Mouse (Mus musculus) liver, embryonic 11.5 days (tissue): ENCODE data around the gene Wiz. TPM values are rescaled to one million over a fixed set of nuclear protein-coding genes. Genes with fewer than 3 reads are reported as not detected.

Experiments used
- ATAC-seq: fragments of 200-750 bp; cut with Nextera tagmentation; replicated peaks from 2 replicates; pipeline ENCODE4 v1.8.0; 2017; ENCODE audit warnings: moderate number of reproducible peaks, mild to moderate bottlenecking, moderate TSS enrichment, moderate library complexity; ENCODE audit not compliant: low FRiP score
- DNase-seq: peaks from one replicate; pipeline ENCODE4 v3.0.0-alpha.2; 2017; ENCODE audit warnings: low spot score
- H3K27ac ChIP-seq: fragments of 300-500 bp; sonication (generic); 2 replicates; pipeline ENCODE4 v1.5.1; 2014; ENCODE audit warnings: mild to moderate bottlenecking, low read depth, low read length, control low read depth
- H3K27me3 ChIP-seq: fragments of 300-500 bp; sonication (generic); replicated peaks from 2 replicates; pipeline ENCODE4 v1.6.1; 2014; ENCODE audit warnings: low read length, mixed read lengths; ENCODE audit not compliant: control insufficient read depth, insufficient read depth
- H3K36me3 ChIP-seq: fragments of 300-500 bp; sonication (generic); 2 replicates; pipeline ENCODE4 v1.6.1; 2014; ENCODE audit warnings: mild to moderate bottlenecking, low read length, moderate library complexity, mixed read lengths; ENCODE audit not compliant: control insufficient read depth, insufficient read depth
- H3K4me1 ChIP-seq: fragments of 300-500 bp; sonication (generic); replicated peaks from 2 replicates; pipeline ENCODE4 v1.6.1; 2014; ENCODE audit warnings: low read length, mixed read lengths; ENCODE audit not compliant: control insufficient read depth, insufficient read depth
- H3K4me2 ChIP-seq: fragments of 300-500 bp; sonication (generic); 2 replicates; pipeline ENCODE4 v1.6.1; 2014; ENCODE audit warnings: mild to moderate bottlenecking, control low read depth, moderate library complexity
- H3K4me3 ChIP-seq: fragments of 300-500 bp; sonication (generic); 2 replicates; pipeline ENCODE4 v1.5.1; 2014; ENCODE audit warnings: low read depth, low read length, control low read depth
- H3K9ac ChIP-seq: fragments of 300-500 bp; sonication (generic); 2 replicates; pipeline ENCODE4 v1.6.1; 2014; ENCODE audit warnings: low read depth, low read length, control low read depth
- H3K9me3 ChIP-seq: fragments of 300-500 bp; sonication (generic); 2 replicates; pipeline ENCODE4 v1.6.1; 2016; ENCODE audit warnings: low read length, inconsistent platforms, mixed read lengths; ENCODE audit not compliant: control insufficient read depth
- WGBS: fragments of 180-500 bp; shearing (Covaris S2); extraction: QIAGEN DNeasy Blood & Tissue Kit; methylation state at CpG from one replicate; pipeline ENCODE4 v1.1.7; 2014; 5-methylcytosine and 5-hydroxymethylcytosine counted together
- polyA plus RNA-seq: library from polyadenylated mRNA; unstranded; fragments of >200 nt; fragmentation: Nextera tagmentation; extraction: Ambion mirVana; gene quantifications from 2 replicates; pipeline ENCODE4 v1.2.1, GENCODE M21; 2014

The Wiz gene
- polyA plus RNA-seq: 25.7 and 26.4 TPM in 2 replicates

GRCm38 (mm10) chr17:32389101-32389659 lies at the start of gene Wiz:
Gene Wiz, minus strand, starts transcription at chr17:32389439.
- under 1% methylated on average over 23 of the region's 44 CpGs for WGBS
- no peaks in the 10 kb centered on the region for H3K36me3 ChIP-seq

DNA sequence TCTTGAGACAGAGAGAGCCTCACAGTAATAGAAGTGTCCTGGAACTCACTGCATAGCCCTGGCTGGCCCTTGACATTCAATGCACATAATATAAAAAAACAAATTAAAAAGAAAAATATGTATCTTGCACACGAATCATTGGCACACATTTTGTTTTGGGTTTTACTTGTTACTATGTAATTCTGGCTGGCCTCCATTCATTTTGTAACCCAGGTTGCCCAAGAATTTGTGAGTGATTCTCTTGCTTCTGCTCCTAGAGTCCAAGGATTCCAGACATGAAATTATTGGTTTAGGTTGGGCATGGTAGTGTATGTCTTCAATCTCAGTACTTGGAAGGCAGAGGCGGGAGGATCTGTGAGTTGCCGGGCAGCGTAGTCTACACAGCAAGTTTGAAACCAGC lies 47.9 kb upstream of the Wiz start:
- no peak overlapping the region for H3K4me3 ChIP-seq
- H3K36me3 ChIP-seq: no peaks in the 10 kb centered on the region
- no peaks in the 10 kb centered on the region for H3K4me1 ChIP-seq
- H3K27me3 ChIP-seq: no peaks in the 10 kb centered on the region
- WGBS: 86% methylated on average over 4 of the region's 4 CpGs
- no peak overlapping the region for H3K27ac ChIP-seq
- H3K9ac ChIP-seq: no peak overlapping the region
- DNase-seq (no peak), ATAC-seq (no peak)
- no peak overlapping the region for H3K4me2 ChIP-seq
- no peaks in the 10 kb centered on the region for H3K9me3 ChIP-seq

More at GRCm38 (mm10) chr17:32389101-32389659, at the start of gene Wiz:
- Histone ChIP-seq H3K4me2 (peak within 1 kb of the TSS; percentile 99), H3K27me3 (peaks cover 18% of the 10 kb centered on the region), H3K9me3 (no peaks in the 10 kb centered on the region), H3K4me1 (peaks cover 4% of the 10 kb centered on the region), H3K27ac (peak within 1 kb of the TSS; percentile 81), H3K4me3 (peak within 1 kb of the TSS; percentile 81), H3K9ac (peak within 1 kb of the TSS; percentile 81)
- DNase-seq (peak; percentile 91), ATAC-seq (peak; percentile 86)

DNA sequence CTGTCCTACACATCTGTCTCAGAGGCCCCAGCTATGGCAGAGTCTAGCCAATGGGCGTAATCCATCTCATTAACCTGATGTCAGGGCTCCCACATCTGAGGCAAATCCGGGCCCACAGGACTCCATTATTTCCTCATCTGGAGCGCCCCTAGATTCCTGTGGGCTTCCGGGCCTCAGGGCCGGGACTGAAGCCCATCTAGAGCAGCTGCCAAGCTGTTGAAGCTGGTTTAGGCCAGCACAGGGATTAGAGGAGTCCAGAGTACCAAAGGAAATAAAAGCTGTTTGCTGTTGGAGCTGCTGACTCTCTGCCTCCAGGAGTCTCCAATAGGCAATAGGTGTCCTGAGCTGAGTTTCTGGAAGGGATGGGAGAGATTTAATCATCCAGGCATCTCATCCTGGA lies 45.9 kb upstream of the Wiz start:
- Histone ChIP-seq H3K4me1 (no peaks in the 10 kb centered on the region), H3K9ac (no peak overlapping the region), H3K36me3 (no peaks in the 10 kb centered on the region), H3K27me3 (no peaks in the 10 kb centered on the region), H3K4me2 (no peak overlapping the region), H3K9me3 (no peaks in the 10 kb centered on the region), H3K27ac (no peak overlapping the region), H3K4me3 (no peak overlapping the region)
- WGBS: 71% methylated on average over 5 of the region's 5 CpGs
- DNase-seq: no peak
- no peak for ATAC-seq

- H3K36me3 ChIP-seq: no peaks in the 10 kb centered on the region
- no peak overlapping the region for H3K4me3 ChIP-seq
- no peaks in the 10 kb centered on the region for H3K27me3 ChIP-seq
- no peak overlapping the region for H3K4me2 ChIP-seq
- H3K9me3 ChIP-seq: no peaks in the 10 kb centered on the region
- H3K4me1 ChIP-seq: no peaks in the 10 kb centered on the region
- DNase-seq: no peak
- H3K9ac ChIP-seq: no peak overlapping the region
- 55% methylated on average over 4 of the region's 4 CpGs for WGBS
- no peak for ATAC-seq
- no peak overlapping the region for H3K27ac ChIP-seq
These were observed 45.1 kb upstream of the Wiz start for GRCm38 (mm10) chr17:32434324-32434723.

GRCm38 (mm10) chr17:32431972-32432371 lies 42.7 kb upstream of the Wiz start:
- Histone ChIP-seq H3K27ac (no peak overlapping the region), H3K4me3 (no peak overlapping the region), H3K27me3 (no peaks in the 10 kb centered on the region), H3K4me2 (no peak overlapping the region), H3K9ac (no peak overlapping the region), H3K9me3 (no peaks in the 10 kb centered on the region), H3K36me3 (no peaks in the 10 kb centered on the region), H3K4me1 (no peaks in the 10 kb centered on the region)
- DNase-seq: no peak
- no peak for ATAC-seq
- 57% methylated on average over 3 of the region's 3 CpGs for WGBS

DNA sequence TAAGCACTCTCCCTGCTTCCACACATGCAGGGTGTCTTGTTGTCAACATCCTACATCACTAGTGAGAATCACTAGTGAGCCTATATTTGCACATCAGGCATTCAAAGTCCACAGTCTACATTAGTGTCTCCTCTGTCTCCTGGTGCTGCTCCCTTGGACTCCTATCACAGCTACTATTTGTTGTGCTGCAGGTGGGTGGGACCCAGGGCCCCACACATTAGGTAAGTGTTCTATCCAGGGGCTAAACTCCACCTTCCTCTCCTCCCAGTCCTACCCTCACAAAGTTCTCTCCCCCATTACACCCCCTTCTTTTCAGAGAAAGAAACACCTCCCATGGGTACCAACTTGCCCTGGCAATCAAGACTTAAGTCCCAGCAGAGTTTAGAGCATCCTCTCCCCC lies 37.4 kb upstream of the Wiz start:
- ATAC-seq (peak; percentile 49; the same call in 1 of the 2 replicates), DNase-seq (no peak)
- peaks cover 3% of the 10 kb centered on the region; the same call in 1 of the 2 replicates for H3K4me1 ChIP-seq
- H3K27me3 ChIP-seq: no peaks in the 10 kb centered on the region
- H3K9ac ChIP-seq: no peak overlapping the region
- no peak overlapping the region for H3K4me3 ChIP-seq
- H3K9me3 ChIP-seq: no peaks in the 10 kb centered on the region
- H3K4me2 ChIP-seq: no peak overlapping the region
- no peak overlapping the region for H3K27ac ChIP-seq
- H3K36me3 ChIP-seq: no peaks in the 10 kb centered on the region

GRCm38 (mm10) chr17:32424034-32424433 lies 34.8 kb upstream of the Wiz start, which contains the start of gene Pglyrp2:
Gene Pglyrp2, minus strand, starts transcription at chr17:32424167.
- DNase-seq (no peak), ATAC-seq (no peak)
- 57% methylated on average over 2 of the region's 2 CpGs for WGBS
- Histone ChIP-seq H3K4me1 (peaks cover 3% of the 10 kb centered on the region; the same call in 1 of the 2 replicates), H3K4me3 (no peak within 1 kb of the TSS), H3K36me3 (no peaks in the 10 kb centered on the region), H3K27ac (no peak within 1 kb of the TSS), H3K9ac (no peak within 1 kb of the TSS), H3K4me2 (no peak within 1 kb of the TSS), H3K9me3 (no peaks in the 10 kb centered on the region), H3K27me3 (no peaks in the 10 kb centered on the region)

DNA sequence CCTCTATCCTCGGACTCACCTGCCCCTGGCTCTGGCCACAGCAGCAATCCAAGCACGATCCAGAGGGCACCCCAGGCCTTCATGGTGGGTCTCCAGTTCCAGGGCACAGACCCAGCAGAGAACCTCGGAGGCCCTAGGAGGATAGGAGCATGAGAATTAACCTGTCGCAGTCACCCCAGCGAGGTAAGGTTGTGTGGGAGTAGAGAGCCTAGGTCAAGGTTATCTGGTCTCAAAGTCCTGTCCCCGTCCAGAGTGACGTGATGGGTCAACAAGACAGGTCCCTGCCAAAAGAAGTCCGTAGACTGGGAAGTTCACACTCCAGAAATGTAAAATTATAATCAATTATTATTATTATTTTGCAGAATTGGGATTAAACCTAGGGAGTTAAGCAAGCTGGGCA lies 31.5 kb upstream of the Wiz start:
- Histone ChIP-seq H3K27me3 (peaks cover 3% of the 10 kb centered on the region), H3K36me3 (no peaks in the 10 kb centered on the region), H3K4me2 (no peak overlapping the region), H3K9me3 (no peaks in the 10 kb centered on the region), H3K4me1 (peaks cover 3% of the 10 kb centered on the region; the same call in 1 of the 2 replicates), H3K4me3 (no peak overlapping the region), H3K9ac (no peak overlapping the region), H3K27ac (no peak overlapping the region)
- ATAC-seq (no peak), DNase-seq (no peak)
- WGBS: 77% methylated on average over 8 of the region's 8 CpGs

DNA sequence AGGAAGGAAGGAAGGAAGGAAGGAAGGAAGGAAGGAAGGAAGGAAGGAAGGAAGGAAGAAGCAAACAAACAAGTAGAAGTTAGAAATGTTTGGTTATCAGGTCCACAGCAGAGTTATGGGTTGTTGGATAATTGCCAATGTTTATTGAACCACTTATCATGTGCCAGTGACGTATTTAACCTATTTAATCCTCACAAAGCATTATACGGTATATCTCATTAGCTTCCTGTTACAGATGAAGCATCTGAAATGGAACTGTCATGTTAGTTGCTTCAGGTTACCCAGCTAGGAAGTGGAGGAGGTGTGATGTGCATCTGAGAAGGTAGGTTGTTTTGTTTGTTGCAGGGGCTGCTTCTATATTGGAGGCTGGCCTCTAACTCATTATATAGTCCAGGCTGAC lies 30.8 kb upstream of the Wiz start:
- H3K9me3 ChIP-seq: no peaks in the 10 kb centered on the region
- WGBS: 55% methylated on average over 2 of the region's 2 CpGs
- ATAC-seq (no peak), DNase-seq (no peak)
- H3K27ac ChIP-seq: no peak overlapping the region
- peaks cover 3% of the 10 kb centered on the region; the same call in 1 of the 2 replicates for H3K4me1 ChIP-seq
- no peak overlapping the region for H3K9ac ChIP-seq
- H3K36me3 ChIP-seq: no peaks in the 10 kb centered on the region
- H3K27me3 ChIP-seq: peaks cover 8% of the 10 kb centered on the region
- no peak overlapping the region for H3K4me2 ChIP-seq
- no peak overlapping the region for H3K4me3 ChIP-seq
